Mouse (Mus musculus) erythroblast, adult 5-6 weeks (primary cell): ENCODE data around the gene Pdzk1ip1. TPM values are rescaled to one million over a fixed set of nuclear protein-coding genes. Genes with fewer than 3 reads are reported as not detected.

Experiments used
- ATAC-seq: replicated peaks from 2 replicates; pipeline ENCODE4 v1.8.0; 2016; ENCODE audit warnings: moderate number of reproducible peaks, mild to moderate bottlenecking, moderate TSS enrichment, inconsistent platforms; ENCODE audit not compliant: poor library complexity, low FRiP score, severe bottlenecking
- total RNA-seq, 2 experiments: library from RNA; stranded (forward) in 1 of 2; stranded (reverse) in 1 of 2; fragments of 150-400 nt in 1 of 2; fragments of 200-764, 138-1000 nt in 1 of 2; gene quantifications; 2 replicates each; pipeline versions ENCODE4 v1.2.3 to v1.2.4; 2015 to 2017; ENCODE audit warnings: low replicate concordance in 2 of 2

Gene Pdzk1ip1
- total RNA-seq (2015; ENCODE audit: low replicate concordance) (377 and 402 TPM in 2 replicates), total RNA-seq (2017; ENCODE audit: low replicate concordance) (332 and 366 TPM in 2 replicates)

- peak; percentile 82 for ATAC-seq
Measured at GRCm38 (mm10) chr4:115088611-115089338, at the start of gene Pdzk1ip1. Gene Pdzk1ip1, plus strand, starts transcription at chr4:115088708.

- no peak for ATAC-seq
Measured at GRCm38 (mm10) chr4:115045621-115046020, 42.9 kb upstream of the Pdzk1ip1 start.

GRCm38 (mm10) chr4:115047750-115048149, 40.8 kb upstream of the Pdzk1ip1 start:
- peak; percentile 85 for ATAC-seq

GRCm38 (mm10) chr4:115048190-115048589, 40.3 kb upstream of the Pdzk1ip1 start:
- peak; percentile 72 for ATAC-seq

- no peak for ATAC-seq
Measured at GRCm38 (mm10) chr4:115051245-115051644, 37.3 kb upstream of the Pdzk1ip1 start.

GRCm38 (mm10) chr4:115052343-115053005, 36.0 kb upstream of the Pdzk1ip1 start:
- ATAC-seq, result peak; percentile 22; the same call in 1 of the 2 replicates

- no peak for ATAC-seq
Measured at GRCm38 (mm10) chr4:115055044-115055443, 33.5 kb upstream of the Pdzk1ip1 start.

- no peak for ATAC-seq
Measured at GRCm38 (mm10) chr4:115055691-115056090, 32.8 kb upstream of the Pdzk1ip1 start.

- peak; percentile 47 for ATAC-seq
Measured at GRCm38 (mm10) chr4:115056371-115056920, 32.1 kb upstream of the Pdzk1ip1 start, which contains the start of gene Tal1. Gene Tal1, plus strand, starts transcription at chr4:115056426.

- ATAC-seq, result peak; percentile 40
Measured at GRCm38 (mm10) chr4:115056921-115057673, 31.4 kb upstream of the Pdzk1ip1 start.

- no peak for ATAC-seq
Measured at GRCm38 (mm10) chr4:115057674-115058316, 30.7 kb upstream of the Pdzk1ip1 start.

GRCm38 (mm10) chr4:115058317-115058761, 30.2 kb upstream of the Pdzk1ip1 start:
- ATAC-seq, result no peak

GRCm38 (mm10) chr4:115058871-115059590, 29.5 kb upstream of the Pdzk1ip1 start:
- ATAC-seq, result peak; percentile 23; the same call in 1 of the 2 replicates

- no peak for ATAC-seq
Measured at GRCm38 (mm10) chr4:115059871-115060270, 28.6 kb upstream of the Pdzk1ip1 start.

GRCm38 (mm10) chr4:115060753-115061152, 27.8 kb upstream of the Pdzk1ip1 start:
- no peak for ATAC-seq

- peak; percentile 16 for ATAC-seq
Measured at GRCm38 (mm10) chr4:115062540-115062874, 26.0 kb upstream of the Pdzk1ip1 start.

- no peak for ATAC-seq
Measured at GRCm38 (mm10) chr4:115062875-115063517, 25.5 kb upstream of the Pdzk1ip1 start.

GRCm38 (mm10) chr4:115063518-115064239, 24.8 kb upstream of the Pdzk1ip1 start:
- ATAC-seq, result no peak
